Mouse (Mus musculus) forelimb bud, embryonic 11.5 days (tissue): ENCODE data around the gene Scn5a.

Experiments
- DNase-seq: peaks from one replicate; pipeline ENCODE4 v3.0.0-alpha.2; 2012; ENCODE audit warnings: low read depth, low spot score

Scn5a gene

DNA sequence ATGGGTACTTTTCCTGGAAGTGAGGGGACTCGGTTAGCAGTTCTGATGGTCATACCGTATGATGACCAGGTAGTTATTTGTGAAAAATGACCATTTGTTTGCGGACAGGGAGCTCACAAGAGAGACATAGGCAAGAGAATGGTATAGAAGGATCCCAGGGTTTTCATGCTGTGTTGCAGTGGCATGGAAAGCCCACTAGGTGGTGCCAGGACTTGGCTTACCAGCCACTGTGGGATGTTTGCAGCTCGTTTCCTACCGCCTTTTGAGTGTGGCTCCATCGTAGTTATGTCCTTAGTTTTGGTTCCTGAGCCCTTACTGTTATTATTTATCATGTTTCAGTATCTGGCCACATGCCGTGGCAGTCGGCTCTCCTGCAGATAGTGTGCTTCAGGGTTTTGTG, 118.4 kb downstream of the Scn5a start:
- peak; percentile 56 for DNase-seq

DNA sequence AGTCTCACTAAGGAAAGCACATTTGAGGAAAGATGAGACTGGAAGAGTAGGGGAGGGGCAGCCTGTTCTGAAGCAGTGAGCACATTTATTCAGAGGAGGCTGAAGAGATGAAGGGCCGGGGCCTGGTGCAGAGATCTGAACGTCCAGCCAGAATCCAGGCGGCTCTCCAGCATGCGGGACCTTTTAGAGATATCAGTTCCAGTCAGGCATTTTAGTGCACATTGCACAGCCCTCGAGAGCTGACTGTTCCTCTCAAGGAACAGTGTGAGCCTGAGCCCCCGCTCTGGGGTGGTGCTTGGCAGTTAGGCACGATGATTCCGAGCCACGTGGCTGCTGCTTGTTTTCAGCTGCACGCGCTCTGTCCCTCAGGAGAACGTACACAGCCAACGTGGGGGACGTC, 121.7 kb downstream of the Scn5a start:
- DNase-seq, result no peak

DNA sequence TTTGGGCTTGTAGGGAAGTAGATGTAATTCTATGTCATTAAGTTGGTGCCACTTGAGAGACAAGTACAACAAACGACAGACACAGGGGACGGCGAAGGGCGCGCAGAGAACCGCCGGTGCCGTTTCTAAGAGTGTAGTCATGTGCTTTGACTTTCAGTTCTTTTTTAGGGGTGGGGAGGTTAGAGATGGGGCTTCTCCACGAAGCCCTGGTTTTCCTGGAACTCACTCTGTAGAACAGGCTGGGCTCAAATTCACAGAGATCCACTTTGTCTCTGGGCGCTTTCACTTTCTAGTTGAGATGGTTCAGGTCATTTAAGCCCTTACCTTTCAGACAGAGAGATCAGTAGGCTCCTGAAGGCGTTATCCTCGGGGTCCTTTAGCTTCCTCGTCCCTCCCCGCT, 122.8 kb downstream of the Scn5a start:
- DNase-seq, result no peak

DNA sequence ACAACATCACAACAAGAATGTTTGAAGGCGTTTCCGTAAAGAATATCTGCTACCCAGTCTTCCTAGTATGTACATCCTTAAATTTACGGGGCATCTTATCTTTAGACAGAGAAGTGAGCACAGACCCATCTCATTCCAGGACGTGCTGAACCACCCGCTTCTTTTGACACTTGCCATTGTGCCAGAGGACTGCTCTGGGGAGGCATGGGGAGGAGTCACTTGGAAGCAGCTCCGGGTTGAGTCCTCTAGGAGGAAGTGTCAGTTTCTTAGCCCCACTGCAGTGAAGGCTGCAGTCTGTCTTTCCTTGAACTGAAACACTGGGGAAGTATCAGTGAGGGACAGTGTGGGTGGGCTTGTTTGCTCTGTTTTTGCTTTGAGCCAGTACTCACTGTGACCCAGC, 133.1 kb downstream of the Scn5a start:
- DNase-seq, result no peak

DNA sequence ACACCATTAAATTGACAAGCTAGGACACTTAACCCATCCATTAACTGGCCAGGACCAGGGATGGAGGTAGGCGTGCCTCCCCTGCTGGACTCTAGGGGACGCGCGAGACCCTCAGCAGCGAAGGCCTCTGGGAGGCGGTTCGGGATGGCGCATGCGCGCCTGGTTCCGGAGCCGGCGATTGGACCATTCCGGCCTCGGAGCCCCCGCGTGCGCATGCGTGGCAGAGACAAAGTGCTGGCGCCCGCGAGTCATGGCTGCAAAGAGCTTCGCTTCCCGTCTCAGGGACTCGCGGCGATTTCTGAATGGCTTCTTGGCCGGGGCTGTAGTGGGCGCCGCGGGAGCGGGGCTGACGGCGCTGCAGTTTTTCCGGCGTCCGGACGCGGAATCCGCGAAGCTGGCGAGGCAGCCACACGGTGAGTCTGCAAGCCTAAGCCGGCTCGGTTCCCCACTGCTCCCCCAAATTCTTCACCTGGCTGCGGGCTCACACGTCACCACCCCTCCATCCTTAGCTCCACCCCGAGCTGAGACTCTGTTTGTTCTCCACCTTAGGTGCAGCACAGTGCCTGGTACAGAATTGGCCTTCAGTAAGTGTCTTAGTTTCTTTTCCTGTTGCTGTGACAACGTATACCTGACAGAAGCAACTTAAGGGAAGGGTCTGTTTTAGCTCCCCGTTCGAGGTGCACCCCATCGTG, 133.9 kb downstream of the Scn5a start, which contains the start of gene Exog:
Exog (plus strand) TSS at position 206 of the 692 bp plus-strand sequence.
- peak; percentile 98 for DNase-seq

DNA sequence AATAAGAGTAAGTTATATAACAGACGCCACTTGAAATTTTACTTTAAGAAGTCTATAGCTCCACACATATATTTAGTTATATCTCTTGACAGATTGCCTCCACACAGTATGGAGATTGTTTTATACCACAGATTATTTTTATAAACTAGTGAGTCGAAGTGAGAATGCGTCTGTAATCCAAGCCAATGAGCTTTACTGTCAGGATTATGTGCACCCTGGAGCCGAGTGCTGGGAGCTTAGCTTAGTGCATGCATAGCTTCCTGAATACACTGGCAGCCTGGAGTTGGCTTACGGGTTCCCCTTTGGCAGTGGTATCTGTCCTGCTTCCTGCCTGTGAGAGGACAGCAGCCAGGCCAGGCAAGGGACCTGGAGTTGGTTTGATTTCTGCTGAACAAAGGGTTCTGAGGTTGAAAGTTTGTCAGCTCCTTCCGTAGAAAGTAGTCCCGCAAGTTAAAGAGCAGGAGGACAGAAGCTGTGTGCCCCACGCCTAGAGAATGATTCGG, 140.3 kb downstream of the Scn5a start:
- DNase-seq, result no peak

DNA sequence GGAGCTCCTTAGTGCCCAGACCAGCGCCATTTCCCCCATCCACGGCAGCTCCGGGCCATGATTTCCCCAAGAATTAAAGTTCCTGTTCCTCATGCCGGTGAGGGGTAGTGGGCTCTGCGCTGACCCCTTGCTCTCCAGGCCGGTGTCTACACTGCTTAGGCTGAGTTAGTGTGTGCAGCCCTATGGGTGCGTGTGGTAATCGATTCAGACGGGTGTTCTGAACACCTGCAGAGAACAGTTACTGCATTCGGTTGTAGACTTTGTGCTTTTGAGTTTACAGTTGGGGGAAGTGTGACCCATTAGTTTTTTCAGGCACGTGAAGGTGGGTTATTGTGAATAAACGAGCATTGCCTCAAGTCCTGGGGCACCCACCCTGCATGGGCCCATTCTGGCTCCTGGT, 140.8 kb downstream of the Scn5a start:
- DNase-seq, result no peak

DNA sequence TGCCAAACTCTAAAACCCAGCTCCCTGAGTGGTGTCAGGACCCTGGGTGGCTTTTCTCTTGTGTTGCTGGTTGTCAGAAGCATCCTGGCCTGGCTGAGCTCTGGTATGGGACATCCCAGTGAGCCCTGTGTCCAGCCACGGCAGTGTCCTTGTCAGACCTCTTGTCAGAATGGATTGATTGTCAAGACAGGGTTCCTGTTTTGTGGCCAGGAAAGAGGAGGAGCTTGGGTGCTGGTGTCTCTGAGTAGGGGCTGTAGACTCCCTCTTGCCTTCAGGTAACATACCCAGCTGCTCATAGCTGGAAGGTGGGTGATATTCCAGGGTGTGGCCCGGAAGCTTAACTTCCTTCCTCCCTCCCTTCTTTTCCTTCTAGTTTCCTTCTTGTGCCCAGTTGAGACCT, 143.0 kb downstream of the Scn5a start:
- DNase-seq, result no peak
